Mouse (Mus musculus) kidney, adult 2 months (tissue): Measurements from ENCODE around the gene Cox8a.

Experiments
- CTCF ChIP-seq: fragments of 200-500 bp; conservative IDR thresholded peaks from 2 replicates; pipeline ENCODE4 v1.5.1; 2011; ENCODE audit warnings: low read depth, mild to moderate bottlenecking, control low read depth, low read length, moderate library complexity, mixed read lengths; ENCODE audit not compliant: insufficient read depth, insufficient read length
- POLR2A ChIP-seq: fragments of 200-500 bp; IDR thresholded peaks from one replicate; pipeline ENCODE4 v1.6.1; 2011; ENCODE audit warnings: low read depth, low read length, control low read depth

DNA sequence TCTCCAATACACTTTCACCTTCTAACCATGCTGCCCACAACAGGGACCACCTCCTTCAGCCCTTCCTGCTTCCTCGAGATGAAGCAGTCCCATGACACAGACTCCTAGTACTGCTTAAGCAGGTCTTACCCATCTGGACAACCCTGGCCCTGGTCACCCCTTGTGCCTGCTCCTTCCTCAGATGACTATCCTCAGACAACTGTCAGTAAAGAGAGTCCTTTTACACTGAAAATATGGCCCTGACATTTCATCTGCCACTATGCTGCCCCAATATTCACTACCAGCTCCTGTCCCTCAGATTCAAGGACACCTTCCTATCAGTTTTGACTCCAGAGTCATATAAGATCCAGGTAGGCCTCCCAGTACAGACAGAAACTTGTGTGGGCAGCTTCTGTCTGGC is 17.0 kb downstream of the Cox8a start:
- TF ChIP-seq POLR2A, result no peak
- no peak for TF ChIP-seq CTCF
